Mouse (Mus musculus) neural tube, embryonic 14.5 days (tissue): ENCODE measurements around the gene Myrfl. TPM values are rescaled to one million over a fixed set of nuclear protein-coding genes. Genes with fewer than 3 reads are reported as not detected.

Experiments used
- ATAC-seq: fragments of 200-750 bp; cut with Nextera tagmentation; 2 replicates; pipeline ENCODE4 v1.8.0; 2017; ENCODE audit warnings: low read depth, mild to moderate bottlenecking, moderate TSS enrichment, moderate library complexity
- H3K27ac ChIP-seq: fragments of 300-500 bp; sonication (generic); 2 replicates; pipeline ENCODE4 v1.5.1; 2014; ENCODE audit warnings: low read depth, mild to moderate bottlenecking, control low read depth, low read length, moderate library complexity, mixed read lengths
- H3K27me3 ChIP-seq: fragments of 300-500 bp; sonication (generic); 2 replicates; pipeline ENCODE4 v1.6.1; 2014; ENCODE audit warnings: low read length; ENCODE audit not compliant: control insufficient read depth, insufficient read depth
- H3K36me3 ChIP-seq: fragments of 300-500 bp; sonication (generic); 2 replicates; pipeline ENCODE4 v1.6.1; 2014; ENCODE audit warnings: low read length, mixed read lengths; ENCODE audit not compliant: control insufficient read depth, insufficient read depth
- H3K4me1 ChIP-seq: fragments of 300-500 bp; sonication (generic); 2 replicates; pipeline ENCODE4 v1.6.1; 2014; ENCODE audit warnings: low read length; ENCODE audit not compliant: control insufficient read depth, insufficient read depth
- H3K4me2 ChIP-seq: fragments of 300-500 bp; sonication (generic); 2 replicates; pipeline ENCODE4 v1.6.1; 2014; ENCODE audit warnings: mild to moderate bottlenecking, low read depth, low read length, control low read depth
- H3K4me3 ChIP-seq: fragments of 300-500 bp; sonication (generic); 2 replicates; pipeline ENCODE4 v1.5.1; 2014; ENCODE audit warnings: low read depth, low read length, control low read depth, mixed read lengths
- H3K9ac ChIP-seq: fragments of 300-500 bp; sonication (generic); replicated peaks from 2 replicates; pipeline ENCODE4 v1.6.1; 2014; ENCODE audit warnings: low read depth, mild to moderate bottlenecking, control low read depth, low read length, mixed read lengths
- H3K9me3 ChIP-seq: fragments of 300-500 bp; sonication (generic); 2 replicates; pipeline ENCODE4 v1.6.1; 2016; ENCODE audit warnings: low read length; ENCODE audit not compliant: control insufficient read depth
- WGBS: fragments of 180-500 bp; shearing (Covaris S2); extraction: QIAGEN DNeasy Blood & Tissue Kit; methylation state at CpG from one replicate; pipeline ENCODE4 v1.1.7; 2014; 5-methylcytosine and 5-hydroxymethylcytosine counted together
- polyA plus RNA-seq: library from polyadenylated mRNA; unstranded; fragments of >200 nt; fragmentation: Nextera tagmentation; extraction: Ambion mirVana; gene quantifications from 2 replicates; pipeline ENCODE4 v1.2.1, GENCODE M21; 2014

The Myrfl gene
- polyA plus RNA-seq, 1 experiment from 2014 or later, result 0.20 TPM

DNA sequence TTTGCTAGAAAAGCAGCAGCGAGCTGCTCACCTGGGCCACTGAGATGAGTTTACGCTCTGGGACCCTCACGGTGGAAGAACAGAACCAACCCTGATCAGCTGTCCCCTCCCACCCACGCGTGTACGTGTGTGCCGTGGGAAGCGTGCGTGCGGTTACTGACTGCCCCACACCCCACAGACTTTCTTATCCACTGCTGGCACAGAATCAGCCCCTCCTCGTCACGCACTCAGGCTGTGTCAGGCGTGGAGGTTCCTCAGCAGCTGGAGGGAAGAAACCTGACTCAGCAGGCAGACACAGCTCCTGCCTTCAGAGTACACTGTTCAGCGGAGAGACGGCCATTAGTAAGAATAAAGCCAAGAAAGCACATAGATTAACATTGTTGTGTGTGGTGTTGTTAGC is 86.0 kb downstream of the Myrfl start:
- ATAC-seq, result no peak; the same call in 1 of the 2 replicates
- Histone ChIP-seq H3K4me2 (no peak overlapping the region), H3K9me3 (no peaks in the 10 kb centered on the region)

DNA sequence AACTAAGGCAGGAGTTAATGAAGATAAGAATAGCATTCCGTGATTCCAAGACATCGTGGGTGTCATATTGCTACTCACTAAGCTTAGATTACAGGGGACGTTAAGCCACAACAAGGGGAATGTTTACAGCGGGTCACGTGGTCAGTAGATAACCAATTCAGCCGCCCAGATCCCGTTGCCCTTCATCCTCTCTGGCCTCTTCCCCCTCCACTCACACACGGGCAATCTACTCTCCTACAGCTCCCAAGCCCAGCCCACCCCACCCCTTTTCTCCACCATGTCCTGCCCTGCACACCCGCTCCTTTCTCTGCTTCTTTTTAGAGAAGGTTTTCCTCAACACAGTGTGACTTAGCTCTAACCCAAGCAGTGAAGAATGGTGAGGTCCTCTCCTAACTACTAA is 87.3 kb downstream of the Myrfl start:
- no peak for ATAC-seq
- 78% methylated on average over 9 of the region's 9 CpGs for WGBS

More for the DNA sequence above, 86.0 kb downstream of the Myrfl start:
- H3K36me3 ChIP-seq, result no peaks in the 10 kb centered on the region
- H3K4me3 ChIP-seq, result no peak overlapping the region
- no peaks in the 10 kb centered on the region for H3K27me3 ChIP-seq
- no peak overlapping the region for H3K27ac ChIP-seq
- H3K9ac ChIP-seq, result no peak overlapping the region
- no peaks in the 10 kb centered on the region for H3K4me1 ChIP-seq
- 78% methylated on average over 15 of the region's 15 CpGs for WGBS

DNA sequence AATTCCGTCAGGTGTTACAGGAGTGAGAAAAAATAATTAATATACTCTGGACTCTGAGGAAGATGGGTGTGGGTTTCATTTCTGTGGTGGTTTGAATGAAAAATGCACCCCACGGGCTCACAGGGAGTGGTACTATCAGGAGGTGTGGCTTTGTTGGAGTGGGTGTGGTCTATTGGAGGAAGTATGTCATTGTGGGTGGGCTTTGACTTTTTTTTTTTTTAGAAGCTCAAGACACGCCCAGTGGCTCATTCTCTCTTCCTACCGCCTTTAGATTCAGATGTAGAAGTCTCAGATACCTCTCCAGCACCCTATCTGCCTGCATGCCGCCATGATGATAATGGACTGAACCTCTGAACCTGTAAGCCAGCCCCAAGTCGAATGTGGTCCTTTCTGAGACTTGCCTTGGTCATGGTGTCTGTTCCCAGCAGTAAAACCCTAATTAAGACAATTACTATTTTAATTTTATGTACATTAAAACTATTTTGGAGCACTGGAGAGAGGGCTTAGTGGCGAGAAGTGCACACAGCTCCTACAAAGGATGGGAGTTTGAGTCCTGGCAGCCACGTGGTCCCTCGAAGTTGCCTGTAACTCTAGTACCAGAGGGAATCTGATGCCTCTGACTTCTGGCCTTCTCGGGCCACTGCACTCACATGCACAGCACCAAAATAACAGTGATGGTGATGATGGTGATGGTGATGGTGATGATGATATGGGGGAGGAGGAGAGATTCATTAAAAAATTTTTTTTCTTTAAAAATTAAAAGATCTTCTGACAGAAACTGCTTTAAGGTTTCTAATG is 88.0 kb downstream of the Myrfl start:
- no peak for ATAC-seq
- H3K9ac ChIP-seq, result no peak overlapping the region
- H3K4me3 ChIP-seq, result no peak overlapping the region
- WGBS, result 92% methylated on average over 10 of the region's 10 CpGs
- H3K27ac ChIP-seq, result no peak overlapping the region
- no peak overlapping the region for H3K4me2 ChIP-seq
- no peaks in the 10 kb centered on the region for H3K36me3 ChIP-seq
- no peaks in the 10 kb centered on the region for H3K9me3 ChIP-seq
- no peaks in the 10 kb centered on the region for H3K27me3 ChIP-seq
- H3K4me1 ChIP-seq, result no peaks in the 10 kb centered on the region

More for the DNA sequence above, 87.3 kb downstream of the Myrfl start:
- Histone ChIP-seq H3K27ac (no peak overlapping the region), H3K4me2 (no peak overlapping the region), H3K4me1 (no peaks in the 10 kb centered on the region), H3K9ac (no peak overlapping the region), H3K27me3 (no peaks in the 10 kb centered on the region), H3K9me3 (no peaks in the 10 kb centered on the region), H3K36me3 (no peaks in the 10 kb centered on the region), H3K4me3 (no peak overlapping the region)

DNA sequence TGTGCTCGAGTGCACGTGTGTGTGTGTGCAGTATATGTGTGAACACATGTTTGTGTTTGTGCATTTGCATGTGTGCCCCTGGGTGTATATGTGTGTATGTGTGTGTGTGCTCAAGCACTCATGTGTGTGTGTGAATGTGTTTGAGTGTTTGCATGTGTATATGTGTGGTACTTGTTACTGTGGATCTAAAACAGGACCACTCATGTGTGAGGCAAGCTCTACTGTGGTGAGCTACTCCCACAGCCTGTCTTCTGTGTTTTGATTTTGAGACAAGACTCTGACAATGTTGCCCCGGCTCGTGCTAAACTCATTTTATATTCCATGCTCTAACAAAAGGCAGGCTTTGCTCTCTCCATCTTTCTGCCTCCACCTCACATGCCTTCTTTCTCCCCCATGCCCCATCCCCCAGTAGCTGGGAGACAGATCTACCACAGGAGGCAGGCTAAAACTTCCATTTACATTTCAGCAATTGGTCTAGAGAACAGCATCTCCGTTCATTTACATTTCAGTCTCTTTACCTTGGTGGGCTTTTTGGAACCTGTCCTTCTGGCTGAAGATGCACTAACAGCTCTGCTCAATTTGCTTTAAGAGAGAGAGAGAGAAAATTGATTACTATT is 94.4 kb downstream of the Myrfl start:
- WGBS, result 41% methylated on average over 5 of the region's 5 CpGs
- H3K4me3 ChIP-seq, result no peak overlapping the region
- no peaks in the 10 kb centered on the region for H3K36me3 ChIP-seq
- no peaks in the 10 kb centered on the region for H3K4me1 ChIP-seq
- no peaks in the 10 kb centered on the region for H3K27me3 ChIP-seq
- no peaks in the 10 kb centered on the region for H3K9me3 ChIP-seq
- no peak overlapping the region for H3K27ac ChIP-seq
- no peak overlapping the region for H3K4me2 ChIP-seq
- ATAC-seq, result no peak
- H3K9ac ChIP-seq, result no peak overlapping the region

DNA sequence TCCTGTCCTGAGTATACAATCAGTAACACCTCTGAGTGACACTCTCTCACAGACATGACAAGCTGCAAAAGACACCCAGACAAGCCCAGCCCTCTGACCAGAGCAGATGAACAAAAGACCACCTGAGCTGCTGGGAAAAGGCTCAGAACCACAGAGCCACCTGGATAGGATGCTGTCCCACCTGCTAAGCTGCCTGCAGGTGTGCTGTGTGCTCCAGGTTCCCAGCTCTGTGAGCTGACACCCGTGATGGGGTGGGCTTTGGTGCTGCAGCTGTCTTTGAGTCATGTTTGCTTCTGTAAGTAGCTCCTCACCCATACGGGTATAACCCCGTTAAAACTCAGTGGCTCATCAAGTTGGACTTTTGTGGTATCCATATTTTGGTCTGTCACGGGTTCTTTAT is 95.4 kb downstream of the Myrfl start:
- Histone ChIP-seq H3K27me3 (no peaks in the 10 kb centered on the region), H3K27ac (no peak overlapping the region), H3K4me1 (no peaks in the 10 kb centered on the region), H3K9me3 (no peaks in the 10 kb centered on the region), H3K4me3 (no peak overlapping the region), H3K36me3 (no peaks in the 10 kb centered on the region), H3K4me2 (no peak overlapping the region), H3K9ac (no peak overlapping the region)
- no peak for ATAC-seq
- WGBS, result 65% methylated on average over 4 of the region's 4 CpGs

DNA sequence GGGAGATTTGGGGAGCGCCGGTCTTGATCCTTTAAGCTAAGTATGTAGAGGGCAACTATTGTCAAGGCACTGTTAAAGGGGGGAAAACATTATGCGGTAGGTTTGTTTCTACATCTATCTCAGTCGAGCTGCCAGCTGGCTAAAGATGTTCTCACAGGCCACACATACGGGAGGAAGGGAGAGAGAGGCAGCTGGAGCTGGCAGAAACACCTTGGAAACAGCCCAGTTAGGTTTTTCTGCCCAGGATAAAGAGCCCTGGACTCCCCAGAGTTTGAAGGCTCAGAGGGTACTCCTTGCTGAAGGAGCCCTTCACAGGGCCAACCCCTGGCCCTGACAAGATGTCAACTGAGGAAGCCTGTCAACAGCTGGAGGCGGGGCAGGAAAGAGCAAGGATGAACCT is 100.7 kb downstream of the Myrfl start:
- WGBS, result 69% methylated on average over 6 of the region's 6 CpGs
- no peak overlapping the region for H3K9ac ChIP-seq
- H3K4me1 ChIP-seq, result no peaks in the 10 kb centered on the region
- no peak overlapping the region for H3K27ac ChIP-seq
- no peak for ATAC-seq
- no peaks in the 10 kb centered on the region for H3K36me3 ChIP-seq
- H3K27me3 ChIP-seq, result no peaks in the 10 kb centered on the region
- no peak overlapping the region for H3K4me2 ChIP-seq
- no peak overlapping the region for H3K4me3 ChIP-seq
- no peaks in the 10 kb centered on the region for H3K9me3 ChIP-seq

DNA sequence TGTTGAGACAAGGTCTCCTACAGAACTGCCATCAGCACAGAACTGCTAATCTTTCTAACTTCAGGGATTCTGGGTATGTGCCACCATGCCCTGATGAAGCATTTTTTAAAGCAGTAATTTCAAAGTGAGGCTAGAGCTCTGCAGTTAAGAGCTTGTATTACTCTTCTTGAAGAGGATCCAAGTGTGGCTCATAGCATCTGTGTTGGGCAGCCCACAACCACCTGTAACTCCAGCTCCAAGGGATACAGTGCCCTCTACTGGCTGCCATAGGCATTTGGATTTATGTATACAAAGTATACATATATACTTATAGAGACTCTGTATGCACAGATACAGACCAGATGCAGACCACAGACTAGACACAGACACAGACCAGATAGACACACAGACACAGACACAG is 107.6 kb downstream of the Myrfl start:
- no peak overlapping the region for H3K27ac ChIP-seq
- H3K9me3 ChIP-seq, result no peaks in the 10 kb centered on the region
- ATAC-seq, result no peak
- no peaks in the 10 kb centered on the region for H3K4me1 ChIP-seq
- H3K4me2 ChIP-seq, result no peak overlapping the region
- H3K9ac ChIP-seq, result no peak overlapping the region
- H3K27me3 ChIP-seq, result no peaks in the 10 kb centered on the region
- no peaks in the 10 kb centered on the region for H3K36me3 ChIP-seq
- no peak overlapping the region for H3K4me3 ChIP-seq

DNA sequence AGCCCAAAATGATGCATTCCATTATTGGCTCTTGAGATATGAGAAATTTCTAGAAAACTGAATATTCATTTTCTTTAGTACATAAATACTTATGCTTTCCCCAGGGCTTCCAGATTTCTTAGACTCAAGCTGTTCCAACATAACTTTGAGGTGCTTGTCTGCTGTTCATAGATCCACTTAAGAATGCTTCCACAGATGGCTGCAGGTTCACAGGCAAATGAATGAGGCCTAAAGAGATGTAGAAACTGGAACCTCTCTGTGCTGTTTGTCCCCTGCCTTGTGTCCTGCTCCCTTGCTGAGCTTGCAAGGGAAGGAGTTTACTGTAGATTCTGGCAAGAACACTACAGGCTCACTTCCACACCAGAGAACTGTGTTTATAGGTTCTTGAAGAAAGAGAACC is 108.3 kb downstream of the Myrfl start:
- H3K9me3 ChIP-seq, result no peaks in the 10 kb centered on the region
- no peak overlapping the region for H3K9ac ChIP-seq
- H3K4me1 ChIP-seq, result no peaks in the 10 kb centered on the region
- H3K36me3 ChIP-seq, result no peaks in the 10 kb centered on the region
- no peak overlapping the region for H3K4me3 ChIP-seq
- no peak overlapping the region for H3K4me2 ChIP-seq
- H3K27me3 ChIP-seq, result no peaks in the 10 kb centered on the region
- ATAC-seq, result no peak
- H3K27ac ChIP-seq, result no peak overlapping the region

DNA sequence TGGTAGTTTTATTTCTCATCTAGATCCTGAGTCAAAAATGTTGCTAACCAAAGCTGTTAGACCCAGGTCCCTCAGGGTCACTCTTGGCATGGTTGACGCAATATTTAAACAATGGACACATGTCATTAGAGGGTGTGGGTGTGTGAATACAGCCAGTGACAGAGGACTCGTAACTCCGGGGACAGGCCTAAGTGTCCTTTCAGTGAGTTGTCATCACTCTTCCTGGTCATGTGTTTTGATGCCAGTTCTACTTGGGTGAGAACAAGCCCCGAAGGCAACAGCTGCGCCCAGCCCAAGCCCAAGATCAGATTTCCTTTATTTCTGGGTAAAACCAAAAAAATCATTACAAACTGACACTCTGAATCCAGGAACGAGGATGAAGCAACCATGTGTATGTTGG is 112.6 kb downstream of the Myrfl start:
- ATAC-seq, result no peak
- 72% methylated on average over 6 of the region's 6 CpGs for WGBS
- H3K27ac ChIP-seq, result no peak overlapping the region
- no peak overlapping the region for H3K4me3 ChIP-seq
- no peaks in the 10 kb centered on the region for H3K36me3 ChIP-seq
- no peaks in the 10 kb centered on the region for H3K4me1 ChIP-seq
- H3K9me3 ChIP-seq, result no peaks in the 10 kb centered on the region
- H3K9ac ChIP-seq, result no peak overlapping the region
- no peaks in the 10 kb centered on the region for H3K27me3 ChIP-seq
- no peak overlapping the region for H3K4me2 ChIP-seq
